Mouse (Mus musculus) spleen, postnatal 4 days (tissue): ENCODE measurements around the gene Srbd1.

ENCODE experiments used
- DNase-seq, 2 experiments: peaks; one replicate each; pipeline ENCODE4 v3.0.0; 2022; ENCODE audit warnings: low spot score in 2 of 2

Gene Srbd1

GRCm38 (mm10) chr17:86035146-86035545, 109.8 kb downstream of the Srbd1 start:
- no peak for DNase-seq

GRCm38 (mm10) chr17:86034641-86035040, 110.3 kb downstream of the Srbd1 start:
- DNase-seq: no peak

GRCm38 (mm10) chr17:86032113-86032714, 112.8 kb downstream of the Srbd1 start:
- DNase-seq: no peak

- no peak for DNase-seq
Observed at GRCm38 (mm10) chr17:86030016-86030415, 115.0 kb downstream of the Srbd1 start.

GRCm38 (mm10) chr17:86029175-86029574, 115.8 kb downstream of the Srbd1 start:
- DNase-seq: no peak

- DNase-seq: no peak
Observed at GRCm38 (mm10) chr17:86027577-86028199, 117.3 kb downstream of the Srbd1 start.

GRCm38 (mm10) chr17:86024589-86024988, 120.4 kb downstream of the Srbd1 start:
- no peak for DNase-seq

GRCm38 (mm10) chr17:86022366-86022765, 122.6 kb downstream of the Srbd1 start:
- DNase-seq: no peak

GRCm38 (mm10) chr17:86021815-86022214, 123.2 kb downstream of the Srbd1 start:
- DNase-seq: no peak

- DNase-seq: no peak
Observed at GRCm38 (mm10) chr17:86021231-86021630, 123.7 kb downstream of the Srbd1 start.

- no peak for DNase-seq
Observed at GRCm38 (mm10) chr17:86019793-86020192, 125.2 kb downstream of the Srbd1 start.

GRCm38 (mm10) chr17:86014246-86014645, 130.7 kb downstream of the Srbd1 start:
- no peak for DNase-seq

- DNase-seq: no peak
Observed at GRCm38 (mm10) chr17:86012576-86012975, 132.4 kb downstream of the Srbd1 start.

GRCm38 (mm10) chr17:86011849-86012248, 133.1 kb downstream of the Srbd1 start:
- DNase-seq: no peak

- DNase-seq: no peak
Observed at GRCm38 (mm10) chr17:86008401-86008800, 136.6 kb downstream of the Srbd1 start.

- no peak for DNase-seq
Observed at GRCm38 (mm10) chr17:86002113-86002512, 142.9 kb downstream of the Srbd1 start.

GRCm38 (mm10) chr17:86001667-86002066, 143.3 kb downstream of the Srbd1 start:
- no peak for DNase-seq

- peak in 1 of 2 experiments; percentile 55 for DNase-seq
Observed at GRCm38 (mm10) chr17:85995727-85996126, 149.2 kb downstream of the Srbd1 start.

- peak in 1 of 2 experiments; percentile 45 for DNase-seq
Observed at GRCm38 (mm10) chr17:85995086-85995485, 149.9 kb downstream of the Srbd1 start.

GRCm38 (mm10) chr17:85989058-85989769, 155.8 kb downstream of the Srbd1 start:
- DNase-seq: no peak

GRCm38 (mm10) chr17:85987531-85987930, 157.4 kb downstream of the Srbd1 start:
- DNase-seq: no peak

GRCm38 (mm10) chr17:85986624-85987023, 158.4 kb downstream of the Srbd1 start:
- no peak for DNase-seq

- DNase-seq: no peak
Observed at GRCm38 (mm10) chr17:85986181-85986580, 158.8 kb downstream of the Srbd1 start.
